In genomic region chr17:14753095-14753494, GRCm38 (mm10) we compare ENCODE assay signal across 12 mouse cellular contexts. TPM values are rescaled to one million over a fixed set of nuclear protein-coding genes. Genes with fewer than 3 reads are reported as not detected.
DNase-seq lines count a peak whose midpoint lies in the region; TF ChIP-seq lines count a peak whose summit lies in the region.
"Had no signal": no experiment of that assay in that cellular context is flagged by ENCODE, and none has a peak within 500 bp of the region (broad histone marks: within the 10 kb centered on the region; RNA-seq: fewer than 3 reads in every experiment).

No protein-coding gene starts in this region.

- no peak overlapping the region for H3K9ac ChIP-seq in liver, adult 2 months (ENCODE audit: low read depth, low read length)
- H3K9ac ChIP-seq: liver, postnatal 0 days; neural tube, embryonic 13.5 days had no signal

- H3K4me1 ChIP-seq in liver, adult 2 months (ENCODE audit: control insufficient read depth, insufficient read depth, low read length) = no peaks in the 10 kb centered on the region
- H3K4me1 ChIP-seq: hindbrain, embryonic 10.5 days; neural tube, embryonic 13.5 days had no signal

- no peak overlapping the region for H3K27ac ChIP-seq in liver, adult 2 months (replicated peaks; ENCODE audit: insufficient read depth, low read depth, low read length)
- H3K27ac ChIP-seq: hindbrain, embryonic 10.5 days; neural tube, embryonic 13.5 days had no signal

- intact Hi-C loops in heart, postnatal 10 days (cut with DNase I) = no loop called here

- H3K79me2 ChIP-seq in liver, adult 2 months (ENCODE audit: control insufficient read depth, insufficient read depth, low read length) = no peaks in the 10 kb centered on the region

- no peak overlapping the region for H3K4me3 ChIP-seq in liver, adult 2 months (ENCODE audit: insufficient read depth, low read depth, low read length)
- H3K4me3 ChIP-seq: hindbrain, embryonic 10.5 days; neural tube, embryonic 13.5 days had no signal

- H3K36me3 ChIP-seq in liver, adult 2 months (ENCODE audit: control insufficient read depth, insufficient read depth, low read length) = no peaks in the 10 kb centered on the region
- H3K36me3 ChIP-seq: hindbrain, embryonic 10.5 days; neural tube, embryonic 13.5 days had no signal

- no peaks in the 10 kb centered on the region for H3K27me3 ChIP-seq in liver, adult 2 months (ENCODE audit: control insufficient read depth, insufficient read depth, low read length)
- H3K27me3 ChIP-seq: neural tube, embryonic 13.5 days had no signal

- DNase-seq in liver, adult 2 months (ENCODE audit: extremely low read depth, low read depth, low spot score) = peak; percentile 20
- no peak for DNase-seq in liver
- DNase-seq in adrenal gland, postnatal 25 days = peak; percentile 5
- peak; percentile 31 to 47 for DNase-seq in heart, postnatal 10 days
- peak; percentile 80 for DNase-seq in lung, postnatal 10 days
- no peak for DNase-seq in embryo, embryonic 11 days
- no peak for DNase-seq in Muller cell, postnatal 12 days (ENCODE audit: inconsistent ontology term)
- DNase-seq in spleen, adult 12 weeks (ENCODE audit: low spot score) = no peak
- DNase-seq: layer of hippocampus, postnatal 36 days; liver, postnatal 0 days had no signal

- WGBS in liver, adult 2 months = 80% methylated on average over 5 of the region's 5 CpGs

- TF ChIP-seq POLR2A in liver, adult 2 months (IDR thresholded peaks at IDR 0.05; ENCODE audit: extremely low read depth, insufficient read depth, low read length) = no peak

- TF ChIP-seq CTCF in liver, adult 2 months (IDR thresholded peaks at IDR 0.05; ENCODE audit: low read depth, low read length) = no peak

RNA-seq across cellular contexts. Expression of gene Thbs2, which starts 59.1 kb away (rescaled TPM):
- total RNA-seq in liver, adult 2 months (2014; rRNA removed) = 2.1 and 2.8 TPM in 2 replicates
- polyA plus RNA-seq in liver, adult 2 months (2012; rRNA removed) = 0.92 and 1.1 TPM in 2 replicates
- total RNA-seq in adrenal gland, postnatal 25 days (2021) = 1.9 and 2.2 TPM in 2 replicates
- total RNA-seq in heart, postnatal 10 days (2021) = 10 to 100 TPM; 54.2 to 57.8 TPM

Comparison
In these comparisons a context has a peak if more than half of its experiments do, and no peak if none do; other contexts are left out.
1. DNase-seq: peak in liver, adult 2 months (single experiment), adrenal gland, postnatal 25 days (single experiment), heart, postnatal 10 days (2 of 2) and lung, postnatal 10 days (single experiment); none in liver (single experiment), embryo, embryonic 11 days (single experiment), Muller cell, postnatal 12 days (single experiment) and spleen, adult 12 weeks (single experiment).
2. RNA of gene Thbs2, which starts 59.1 kb away (total RNA-seq): 54.2 to 57.8 TPM in heart, postnatal 10 days; 1.9 to 2.2 TPM in adrenal gland, postnatal 25 days and 2.1 to 2.8 TPM in liver, adult 2 months; every median in the first group is over 10 times any median in the second.